Mouse (Mus musculus): ENCODE data around the gene Uvrag.

Uvrag gene

GRCm38 (mm10) chr7:99023931-99024330 is 117.0 kb downstream of the Uvrag start:
- no peak for DNase-seq (ENCODE audit: low spot score in 2 of 2)

- no peak for DNase-seq (ENCODE audit: low spot score in 2 of 2)
Observed at GRCm38 (mm10) chr7:99021277-99021676, 119.7 kb downstream of the Uvrag start.

- peak; percentile 59 to 67 for DNase-seq (ENCODE audit: low spot score in 2 of 2)
Observed at GRCm38 (mm10) chr7:99020353-99020752, 120.6 kb downstream of the Uvrag start.

- no peak for DNase-seq (ENCODE audit: low spot score in 2 of 2)
Observed at GRCm38 (mm10) chr7:99017224-99017844, 123.6 kb downstream of the Uvrag start.

- no peak for DNase-seq (ENCODE audit: low spot score in 2 of 2)
Observed at GRCm38 (mm10) chr7:99015914-99016313, 125.0 kb downstream of the Uvrag start.

- peak; percentile 23 to 37 for DNase-seq (ENCODE audit: low spot score in 2 of 2)
Observed at GRCm38 (mm10) chr7:99015419-99015818, 125.5 kb downstream of the Uvrag start.

GRCm38 (mm10) chr7:99014620-99015019 is 126.3 kb downstream of the Uvrag start:
- DNase-seq (ENCODE audit: low spot score in 2 of 2), result no peak

GRCm38 (mm10) chr7:99007506-99008354 is 133.2 kb downstream of the Uvrag start:
- DNase-seq (ENCODE audit: low spot score in 2 of 2), result no peak

GRCm38 (mm10) chr7:99003231-99003630 is 137.7 kb downstream of the Uvrag start:
- DNase-seq (ENCODE audit: low spot score in 2 of 2), result no peak

GRCm38 (mm10) chr7:98998722-98999121 is 142.2 kb downstream of the Uvrag start:
- DNase-seq (ENCODE audit: low spot score in 2 of 2), result no peak

GRCm38 (mm10) chr7:98997760-98998159 is 143.2 kb downstream of the Uvrag start:
- DNase-seq (ENCODE audit: low spot score in 2 of 2), result no peak

- DNase-seq (ENCODE audit: low spot score in 2 of 2), result no peak
Observed at GRCm38 (mm10) chr7:98996791-98997190, 144.2 kb downstream of the Uvrag start.

GRCm38 (mm10) chr7:98995126-98995727 is 145.7 kb downstream of the Uvrag start:
- DNase-seq (ENCODE audit: low spot score in 2 of 2), result no peak

- no peak for DNase-seq (ENCODE audit: low spot score in 2 of 2)
Observed at GRCm38 (mm10) chr7:98994137-98994536, 146.8 kb downstream of the Uvrag start.

- DNase-seq (ENCODE audit: low spot score in 2 of 2), result no peak
Observed at GRCm38 (mm10) chr7:98993395-98993794, 147.5 kb downstream of the Uvrag start.

- DNase-seq (ENCODE audit: low spot score in 2 of 2), result no peak
Observed at GRCm38 (mm10) chr7:98991204-98991761, 149.7 kb downstream of the Uvrag start.

- DNase-seq (ENCODE audit: low spot score in 2 of 2), result no peak
Observed at GRCm38 (mm10) chr7:98990510-98990909, 150.4 kb downstream of the Uvrag start.

GRCm38 (mm10) chr7:98986962-98987441 is 153.9 kb downstream of the Uvrag start:
- no peak for DNase-seq (ENCODE audit: low spot score in 2 of 2)

GRCm38 (mm10) chr7:98985935-98986334 is 155.0 kb downstream of the Uvrag start:
- DNase-seq (ENCODE audit: low spot score in 2 of 2), result no peak

GRCm38 (mm10) chr7:98985489-98985888 is 155.5 kb downstream of the Uvrag start:
- no peak for DNase-seq (ENCODE audit: low spot score in 2 of 2)

GRCm38 (mm10) chr7:98984319-98984718 is 156.6 kb downstream of the Uvrag start:
- no peak for DNase-seq (ENCODE audit: low spot score in 2 of 2)

- DNase-seq (ENCODE audit: low spot score in 2 of 2), result no peak
Observed at GRCm38 (mm10) chr7:98983058-98983457, 157.9 kb downstream of the Uvrag start.
